Mouse (Mus musculus) mature B cell (primary cell): ENCODE data around the gene Vrk3.

Source experiments
- in situ Hi-C: fragments of 300-500 bp; cut with MboI; formaldehyde crosslinking; loops from 2 replicates; pipeline ENCODE4 v1.14.3; 2019

Vrk3 gene

GRCm38 (mm10) chr7:44817441-44817840 is 69.2 kb downstream of the Vrk3 start:
- in situ Hi-C loops: loop anchor here (10.0 kb wide), 1 partner anchor 73 kb away; the partner anchor contains the start of gene Vrk3

- in situ Hi-C loops: loop anchor here (10.0 kb wide), 1 partner anchor 73 kb away; the partner anchor contains the start of gene Vrk3
Measured at GRCm38 (mm10) chr7:44818164-44818563, 70.0 kb downstream of the Vrk3 start.

DNA sequence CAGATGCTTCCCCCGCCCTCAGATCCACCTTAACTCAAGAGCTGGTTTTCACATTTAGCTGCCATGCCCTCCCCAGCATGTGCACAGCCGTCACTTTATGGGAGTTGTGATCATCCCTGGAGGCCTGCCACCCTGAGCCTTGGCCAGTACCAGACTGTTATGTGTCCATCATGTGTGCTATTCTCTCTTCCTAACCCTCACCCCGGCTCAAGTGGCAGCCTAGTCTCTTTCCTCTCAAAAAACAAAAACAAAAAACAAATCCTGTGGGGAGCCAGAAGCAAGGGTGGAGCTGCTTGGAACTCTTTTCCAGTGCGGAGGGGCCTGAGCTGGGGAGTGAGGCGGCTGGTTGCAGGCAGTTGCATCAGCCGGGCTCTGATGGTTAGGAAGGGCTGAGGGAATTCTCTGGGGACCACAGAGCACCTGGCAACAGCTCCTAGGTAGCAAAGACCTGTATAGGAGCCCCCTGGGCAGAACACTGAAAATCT is 70.6 kb downstream of the Vrk3 start:
- in situ Hi-C loops: loop anchor here (10.0 kb wide), 1 partner anchor 74 kb away; the partner anchor contains the start of gene Vrk3

DNA sequence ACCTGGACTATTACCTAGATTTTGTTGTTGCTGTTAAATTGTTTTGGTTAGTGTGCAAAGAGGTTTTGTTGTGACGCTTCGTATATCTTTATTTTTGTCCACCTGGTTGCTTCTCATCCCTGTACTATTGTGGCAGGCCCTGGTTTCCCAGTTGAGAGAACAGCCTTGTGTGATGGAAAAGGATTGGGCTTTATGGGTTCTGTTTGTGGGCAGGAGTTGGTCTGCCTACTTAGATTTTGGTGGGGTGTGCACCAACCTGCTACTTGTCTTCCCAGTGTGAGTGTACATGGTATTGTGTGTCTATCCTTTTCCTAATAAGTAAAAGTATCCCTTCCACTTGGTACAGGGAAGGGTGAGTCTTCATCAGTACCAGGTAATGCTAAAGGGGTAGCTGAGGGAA is 71.2 kb downstream of the Vrk3 start:
- in situ Hi-C loops: loop anchor here (10.0 kb wide), 1 partner anchor 75 kb away; the partner anchor contains the start of gene Vrk3

- in situ Hi-C loops: loop anchor here (10.0 kb wide), 1 partner anchor 75 kb away; the partner anchor contains the start of gene Vrk3
Measured at GRCm38 (mm10) chr7:44819863-44820262, 71.7 kb downstream of the Vrk3 start.

- in situ Hi-C loops: no loop called here
Measured at GRCm38 (mm10) chr7:44820525-44820924, 72.3 kb downstream of the Vrk3 start.

- in situ Hi-C loops: no loop called here
Measured at GRCm38 (mm10) chr7:44821666-44822448, 73.6 kb downstream of the Vrk3 start.

GRCm38 (mm10) chr7:44823409-44823808 is 75.2 kb downstream of the Vrk3 start:
- in situ Hi-C loops: no loop called here

DNA sequence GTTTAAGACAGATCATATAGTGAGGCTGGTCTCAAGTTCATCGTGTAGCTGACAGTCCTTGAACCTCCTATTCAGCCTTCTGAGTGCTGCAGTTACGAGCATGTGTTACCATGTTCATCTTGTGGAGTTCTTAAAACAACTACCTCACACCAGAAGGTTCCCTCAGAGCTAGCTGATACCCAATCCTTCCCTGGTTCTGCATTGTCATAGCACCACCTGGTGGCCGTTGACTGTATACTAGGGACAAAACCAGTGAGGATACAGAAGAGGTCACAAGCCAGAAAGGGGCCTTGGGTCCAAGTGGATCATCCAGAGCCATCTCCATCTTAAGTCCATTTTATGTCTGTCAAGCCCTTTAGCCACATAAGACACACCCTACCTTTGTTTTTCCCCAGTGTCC is 76.7 kb downstream of the Vrk3 start:
- in situ Hi-C loops: no loop called here

- in situ Hi-C loops: no loop called here
Measured at GRCm38 (mm10) chr7:44826771-44827170, 78.6 kb downstream of the Vrk3 start.
